Mouse (Mus musculus) spleen, postnatal 36 days (tissue): Measurements from ENCODE around the gene Gpr83.
A peak's percentile ranks its signal among the peaks of the same experiment; 100 is the strongest.

ENCODE experiments used
- DNase-seq, 2 experiments: peaks; one replicate each; pipeline ENCODE4 v3.0.0; 2022; ENCODE audit warnings: low spot score in 2 of 2, mixed read lengths in 1 of 2

Gene Gpr83

DNA sequence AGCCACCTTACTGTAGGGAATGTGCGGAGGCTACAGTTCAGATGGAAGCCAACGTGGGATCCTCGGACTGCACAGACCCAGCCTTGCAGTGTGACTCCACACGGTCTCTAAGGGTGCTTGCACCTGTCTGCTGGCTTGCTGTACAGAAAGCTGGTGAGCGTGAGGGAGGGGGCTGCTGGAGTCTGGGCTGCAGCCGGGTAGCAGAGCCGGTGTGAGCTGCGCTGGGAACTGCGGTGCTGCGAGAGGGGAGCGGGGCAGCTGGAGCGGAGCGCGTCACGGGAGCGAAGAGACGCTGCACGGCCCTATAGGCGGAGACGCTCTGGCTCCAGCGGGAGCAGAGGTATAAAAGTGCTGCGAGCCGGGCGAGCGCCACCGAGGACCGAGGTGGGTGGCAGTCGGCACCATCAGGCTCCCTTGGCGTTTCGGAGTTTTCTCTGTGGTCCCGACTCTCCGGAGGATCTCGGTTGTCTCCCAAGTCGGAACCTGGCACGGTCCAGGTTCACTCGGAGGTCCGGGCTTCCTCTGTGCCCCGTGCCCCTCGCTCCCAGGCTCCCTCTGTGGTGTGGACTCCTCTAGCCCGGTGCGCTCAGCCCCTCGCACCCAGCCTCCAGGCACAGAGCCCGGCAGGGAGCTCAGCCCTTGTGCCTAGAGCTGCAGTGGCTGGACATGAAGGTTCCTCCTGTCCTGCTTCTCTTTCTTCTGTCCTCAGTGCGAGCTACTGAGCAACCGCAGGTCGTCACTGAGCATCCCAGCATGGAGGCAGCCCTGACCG, at the start of gene Gpr83:
Gpr83 (plus strand) TSS at position 343 of the 772 bp plus-strand sequence.
- no peak for DNase-seq

DNA sequence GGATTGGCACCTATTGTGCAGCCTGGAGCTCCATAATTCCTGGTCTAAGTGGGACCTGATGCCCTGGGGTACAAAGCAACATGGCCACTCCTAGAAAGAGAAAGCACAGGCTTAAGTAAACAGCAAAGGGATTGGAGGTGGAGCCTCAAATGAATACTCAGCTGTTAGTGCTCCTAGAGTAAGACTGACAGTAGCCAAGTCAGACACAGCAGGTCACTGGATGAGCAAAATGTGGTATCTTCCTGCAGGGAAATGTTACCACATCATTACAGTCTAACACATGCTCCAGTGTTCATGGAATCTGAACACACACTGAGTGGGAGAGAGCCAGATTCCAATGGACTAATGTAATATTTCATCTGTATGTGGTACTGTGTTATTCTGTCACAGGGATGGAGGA, 38.6 kb upstream of the Gpr83 start:
- no peak for DNase-seq

DNA sequence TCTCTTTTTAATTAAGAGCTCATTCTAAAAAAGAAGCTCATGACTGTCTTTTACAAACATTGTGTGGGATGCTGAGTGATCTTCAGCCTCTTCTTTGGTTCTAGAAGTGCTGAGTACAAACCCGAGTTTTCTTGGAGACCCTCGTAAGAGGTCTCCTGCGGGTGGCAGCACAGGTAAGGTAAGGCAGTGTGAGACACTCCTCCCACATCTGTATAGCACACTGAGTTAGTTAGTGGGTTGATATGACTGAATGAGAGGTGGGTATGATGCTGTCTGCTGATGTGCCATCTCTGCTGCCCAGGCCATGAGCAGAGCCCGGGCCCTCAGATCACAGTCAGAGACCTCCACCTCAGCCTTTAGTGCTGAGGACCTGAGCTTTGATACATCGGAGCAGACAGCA, 35.2 kb upstream of the Gpr83 start:
- DNase-seq = no peak

DNA sequence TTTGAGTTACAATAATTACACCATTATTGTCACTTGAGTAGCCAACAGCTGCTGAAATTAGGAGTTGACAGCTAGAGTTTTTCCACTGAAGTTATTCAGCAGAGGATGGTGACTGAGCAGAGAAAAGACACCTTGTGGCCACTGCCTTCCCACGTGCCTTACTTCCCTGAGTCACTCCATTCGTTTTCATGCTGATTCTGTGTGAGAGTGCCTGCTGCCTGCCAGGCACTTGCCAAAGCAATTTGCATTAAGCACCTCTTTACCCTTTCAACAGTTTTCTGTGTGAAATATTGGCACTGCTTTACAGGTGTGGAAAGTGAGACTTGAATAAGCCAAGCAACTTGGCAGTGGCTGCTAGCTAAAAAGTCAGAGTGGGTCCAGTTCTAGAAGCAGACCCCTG, 32.1 kb upstream of the Gpr83 start:
- no peak for DNase-seq

DNA sequence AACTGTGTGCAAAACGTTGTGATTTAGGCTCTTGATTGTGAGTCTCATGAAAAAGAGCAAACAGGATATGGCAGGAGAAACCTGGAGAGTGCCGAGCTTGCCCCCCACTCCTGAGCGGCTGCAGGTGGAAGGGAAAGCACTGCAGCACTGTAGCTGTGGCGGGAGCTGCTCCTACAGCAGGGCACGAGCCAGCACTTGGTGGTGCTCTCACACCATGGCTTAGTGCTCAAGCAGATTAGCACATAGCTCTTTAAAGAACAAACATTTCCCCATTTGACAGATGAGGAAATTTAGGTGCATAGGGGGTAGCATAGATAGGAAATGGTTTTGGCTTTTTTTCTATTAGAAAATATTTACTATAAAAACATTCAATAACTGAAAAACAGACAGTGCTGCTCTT, 28.0 kb upstream of the Gpr83 start:
- DNase-seq = no peak

DNA sequence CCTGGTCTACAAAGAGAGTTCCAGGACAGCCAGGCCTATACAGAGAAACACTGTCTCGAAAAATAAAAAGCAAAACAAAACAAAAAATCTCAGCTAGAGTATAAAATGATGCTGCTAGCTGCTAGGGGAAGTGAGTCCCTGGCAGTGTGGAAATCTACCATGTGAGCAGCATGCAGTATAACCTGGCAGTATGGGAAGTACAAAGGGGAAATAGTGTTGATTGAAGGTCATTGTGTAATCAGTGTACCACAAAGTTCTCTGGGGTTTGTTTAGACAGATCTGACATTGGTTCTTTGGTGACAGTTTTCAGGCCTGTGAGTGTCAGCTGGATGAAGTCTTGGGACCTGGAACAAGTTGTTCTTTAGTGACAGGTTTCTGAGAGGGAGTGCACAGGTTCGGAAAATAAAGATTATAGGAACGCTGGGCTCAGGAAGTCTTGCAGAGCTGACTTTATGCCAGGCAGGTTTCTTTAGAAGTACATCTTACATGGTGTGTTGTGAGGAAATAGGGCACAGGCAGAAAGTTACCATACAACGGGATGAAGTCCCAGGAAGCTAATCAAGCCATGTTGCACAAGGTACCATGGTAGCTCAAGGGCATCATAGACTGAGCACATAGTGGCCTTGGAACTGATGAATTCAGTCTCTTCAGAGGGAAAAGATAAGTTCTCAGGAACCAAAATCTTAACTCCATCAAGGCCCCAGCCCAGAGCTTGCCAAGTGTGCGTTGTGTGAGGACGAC, 24.5 kb upstream of the Gpr83 start:
- peak in 1 of 2 experiments; percentile 4 for DNase-seq

DNA sequence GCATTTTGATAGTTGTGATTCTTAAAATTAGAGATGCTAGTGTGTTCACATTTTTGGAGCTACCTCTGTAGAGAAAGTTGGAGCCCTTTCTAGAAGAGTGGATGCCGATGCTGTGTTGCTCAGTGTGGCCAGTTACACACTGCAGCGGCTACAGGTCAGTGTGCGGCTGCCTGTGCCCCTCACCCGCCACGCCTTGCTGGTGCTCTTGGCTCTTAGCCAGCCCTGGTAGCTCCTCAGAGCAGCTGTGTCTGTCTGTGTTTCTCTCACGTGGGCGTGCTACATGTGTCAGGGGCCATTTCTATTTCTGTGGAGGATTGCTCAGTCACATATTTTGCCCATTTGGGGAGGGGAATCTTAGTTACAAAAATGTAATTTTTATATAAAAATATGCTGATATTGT, 20.5 kb upstream of the Gpr83 start:
- peak; percentile 18 to 19 for DNase-seq

DNA sequence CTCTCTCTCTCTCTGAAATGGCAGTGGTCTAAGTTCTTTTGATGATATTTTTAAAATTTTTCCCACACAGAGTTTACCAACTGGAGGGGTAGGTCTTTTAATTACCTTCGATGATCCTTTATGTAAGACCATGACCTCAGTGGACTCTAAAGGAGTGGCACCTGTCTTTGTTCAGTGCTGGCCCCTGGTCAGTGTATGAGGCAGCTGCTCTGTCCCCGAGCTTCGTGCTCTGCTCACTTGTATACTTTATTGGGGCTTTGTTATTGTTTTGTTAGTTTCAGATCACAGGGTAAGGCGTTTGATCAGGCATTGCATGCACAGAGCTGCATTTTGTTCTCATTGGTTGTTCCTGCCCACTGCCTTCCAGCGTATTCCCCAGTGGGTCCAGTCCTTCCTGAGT, 20.0 kb upstream of the Gpr83 start:
- DNase-seq = no peak

DNA sequence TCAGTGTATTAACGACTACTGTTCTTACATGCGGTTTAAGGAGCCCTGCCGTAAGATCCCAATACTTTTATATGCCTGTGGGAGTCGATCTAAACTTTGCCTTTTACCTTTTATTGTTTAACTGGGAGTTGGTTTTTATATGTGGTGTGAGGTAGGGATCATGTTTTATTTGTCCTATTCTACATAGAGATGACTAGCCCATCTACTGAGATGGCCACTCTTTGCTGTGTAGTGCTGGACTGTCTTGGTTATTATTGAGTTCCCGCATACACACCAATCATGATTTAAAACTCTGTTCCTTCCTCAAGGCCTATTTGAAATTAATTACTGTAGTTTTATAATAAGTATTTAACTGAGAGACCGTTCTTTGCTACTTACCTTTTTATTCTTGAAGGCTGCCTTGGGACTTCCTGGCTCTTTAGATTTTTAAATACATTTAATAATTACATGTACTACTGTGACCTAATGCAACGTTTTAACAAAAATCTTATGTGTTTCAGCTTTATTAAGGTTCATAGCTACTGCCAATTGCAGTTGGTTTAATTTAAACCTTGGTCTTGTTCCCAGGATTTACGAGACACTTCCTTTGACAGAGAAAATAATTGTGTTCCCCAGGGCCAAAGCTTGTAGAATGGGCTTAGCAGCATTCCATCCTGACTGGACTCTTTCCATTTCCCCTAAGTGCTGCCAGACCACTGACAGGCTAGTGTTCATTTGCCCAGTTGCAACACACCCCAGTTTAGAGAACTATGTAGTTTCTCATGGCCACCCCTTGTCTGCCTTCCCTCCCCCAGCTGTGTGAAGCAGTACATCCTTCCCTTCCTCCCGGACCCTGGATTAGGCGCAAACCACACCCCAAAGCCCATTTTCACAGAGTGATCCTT, 17.9 kb upstream of the Gpr83 start:
- peak in 1 of 2 experiments; percentile 9 for DNase-seq

DNA sequence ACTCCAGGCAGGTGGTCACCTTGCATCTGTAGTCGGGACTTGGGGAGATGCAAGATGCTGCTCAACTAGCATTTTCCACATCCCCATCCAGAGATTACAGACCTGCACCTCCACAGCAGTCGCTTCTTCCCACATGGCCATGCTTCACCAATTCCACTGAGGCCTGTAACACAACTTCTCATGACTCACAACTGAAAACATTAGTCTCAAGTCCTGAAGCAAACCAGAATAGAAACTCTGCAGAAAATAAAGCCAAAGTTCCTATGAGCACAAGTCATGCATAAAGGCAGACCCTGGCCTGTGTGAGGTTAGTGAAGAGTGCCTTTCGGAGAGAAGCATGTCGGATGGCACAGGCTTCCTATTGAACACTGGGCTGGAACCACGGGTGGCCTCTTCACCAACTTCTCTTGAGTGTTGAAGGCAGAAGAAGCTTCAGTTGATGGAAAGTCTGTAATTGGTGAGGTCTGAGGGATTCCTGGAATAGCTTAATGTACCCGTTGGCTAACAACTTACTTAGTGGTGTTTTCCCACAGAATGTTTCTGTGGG, 16.6 kb upstream of the Gpr83 start:
- no peak for DNase-seq

DNA sequence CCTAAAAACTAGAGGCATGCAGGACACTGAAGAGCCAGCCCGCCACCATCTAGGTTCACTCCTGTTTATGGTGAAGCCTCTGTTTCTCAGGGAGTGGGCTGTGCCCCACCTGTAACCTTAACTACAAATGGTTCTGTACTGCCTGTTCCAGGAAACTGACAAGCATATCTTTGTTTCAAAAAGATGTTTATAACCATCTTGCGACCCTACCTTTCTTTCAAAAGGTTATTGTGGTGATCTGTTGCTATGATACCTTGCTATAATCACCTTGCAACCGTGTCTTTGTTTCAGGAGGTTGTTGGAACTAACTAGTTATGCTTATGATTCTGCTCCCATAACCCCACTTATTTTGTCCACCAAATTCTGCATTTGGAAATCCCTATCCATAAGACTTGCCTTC, 16.1 kb upstream of the Gpr83 start:
- no peak for DNase-seq

DNA sequence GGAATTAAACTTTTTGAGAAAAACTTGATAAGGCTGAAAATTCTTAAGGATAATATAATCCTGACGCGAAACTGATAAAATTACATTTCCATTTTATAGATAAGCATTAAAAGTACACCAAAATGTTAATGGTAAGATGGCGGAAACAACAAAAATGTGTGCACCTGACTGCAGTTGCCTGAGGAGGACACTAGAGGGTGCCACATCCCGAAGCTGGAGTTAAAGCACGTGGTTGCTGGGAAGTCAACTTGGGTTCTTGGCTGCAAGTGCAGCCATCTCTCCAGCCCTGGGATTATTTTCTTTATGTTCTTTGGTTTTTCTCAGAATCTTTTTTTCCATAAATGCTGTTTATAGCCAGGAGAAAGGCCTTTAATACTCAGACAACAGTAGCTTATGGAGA, 13.6 kb upstream of the Gpr83 start:
- DNase-seq = no peak

DNA sequence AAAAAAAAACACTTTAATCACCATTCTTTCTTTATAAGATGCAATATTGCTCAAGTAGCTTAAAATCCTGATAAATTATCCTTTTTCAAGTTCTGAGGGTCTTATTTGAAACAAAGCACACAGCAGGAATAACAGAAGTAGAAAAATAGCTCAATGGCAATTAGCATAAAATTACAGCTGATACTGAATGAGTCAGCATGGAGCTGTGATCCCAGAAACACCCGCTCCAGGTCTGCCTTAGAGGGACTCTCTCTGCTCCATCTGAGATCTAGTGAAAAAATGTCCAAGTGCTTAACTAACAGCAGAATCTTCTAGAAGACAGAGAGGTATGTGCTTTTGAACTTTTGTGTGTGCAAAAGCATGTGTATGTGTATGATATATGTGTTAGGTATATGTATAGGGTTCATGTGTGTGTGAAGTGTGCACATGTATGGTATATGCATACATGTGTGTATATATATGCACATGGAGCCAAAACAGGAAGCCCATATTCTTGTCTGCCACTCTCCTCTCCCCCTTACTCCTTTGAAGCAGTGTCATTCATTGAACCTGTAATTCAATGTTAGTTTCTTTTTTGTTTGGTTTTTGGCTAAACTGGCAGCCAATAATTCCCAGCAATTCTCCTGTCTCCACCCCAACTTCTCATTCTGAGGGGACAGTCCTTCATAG, 11.6 kb upstream of the Gpr83 start:
- DNase-seq = no peak

DNA sequence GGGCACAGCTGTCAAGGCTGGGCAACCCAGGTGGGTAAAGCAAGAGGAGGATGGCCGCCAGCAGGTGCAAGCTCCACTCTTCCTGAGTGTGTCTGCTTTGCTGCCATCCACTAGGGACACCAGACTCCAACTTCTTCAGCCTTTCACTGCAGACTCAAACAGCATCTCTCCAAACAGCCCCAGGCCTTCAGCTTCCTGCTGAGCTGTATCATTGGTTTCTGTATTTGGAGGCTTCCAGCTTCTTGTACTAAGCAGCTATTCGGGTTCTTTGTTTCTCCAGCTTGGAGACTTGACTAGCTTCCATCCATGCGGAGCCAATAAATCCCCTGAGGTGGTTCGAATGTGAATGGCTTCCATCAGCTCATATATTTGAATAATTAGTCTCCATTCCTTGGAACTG, 5.4 kb upstream of the Gpr83 start:
- DNase-seq = no peak

DNA sequence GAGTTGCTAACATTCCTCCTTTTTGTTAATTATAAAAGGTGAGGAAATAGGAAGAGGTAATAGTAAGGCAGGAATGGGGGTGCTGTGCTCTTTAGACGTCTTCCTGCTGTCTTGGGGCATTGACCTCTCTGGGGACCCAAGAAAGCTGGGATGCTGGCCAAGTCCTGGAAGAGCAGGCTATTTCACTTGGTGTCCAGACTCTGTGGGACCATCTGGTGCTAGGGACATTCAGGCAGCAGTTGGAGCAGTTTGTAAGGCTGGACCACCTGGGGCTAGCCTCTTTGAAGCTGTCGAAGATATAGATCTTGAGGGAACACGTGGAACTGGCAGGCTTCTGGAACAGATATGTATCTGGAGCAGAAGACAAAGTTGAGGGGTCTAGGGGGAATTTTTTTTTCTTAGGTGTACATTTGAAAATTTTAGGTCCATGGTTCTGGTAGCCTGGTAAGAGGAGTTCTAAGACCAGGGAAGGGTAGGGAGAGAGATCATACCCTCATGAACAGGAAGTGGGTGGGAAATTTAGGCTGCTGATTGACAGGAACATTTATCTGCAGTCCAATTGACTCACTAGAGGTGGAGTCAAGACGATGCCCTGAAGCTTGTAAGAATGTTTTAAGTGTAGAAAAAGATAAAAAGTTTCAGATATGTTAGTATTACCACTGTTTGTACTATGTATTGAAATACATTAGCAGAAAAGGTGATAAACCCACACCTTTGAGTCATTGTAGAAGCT, 2.9 kb upstream of the Gpr83 start:
- DNase-seq = no peak

DNA sequence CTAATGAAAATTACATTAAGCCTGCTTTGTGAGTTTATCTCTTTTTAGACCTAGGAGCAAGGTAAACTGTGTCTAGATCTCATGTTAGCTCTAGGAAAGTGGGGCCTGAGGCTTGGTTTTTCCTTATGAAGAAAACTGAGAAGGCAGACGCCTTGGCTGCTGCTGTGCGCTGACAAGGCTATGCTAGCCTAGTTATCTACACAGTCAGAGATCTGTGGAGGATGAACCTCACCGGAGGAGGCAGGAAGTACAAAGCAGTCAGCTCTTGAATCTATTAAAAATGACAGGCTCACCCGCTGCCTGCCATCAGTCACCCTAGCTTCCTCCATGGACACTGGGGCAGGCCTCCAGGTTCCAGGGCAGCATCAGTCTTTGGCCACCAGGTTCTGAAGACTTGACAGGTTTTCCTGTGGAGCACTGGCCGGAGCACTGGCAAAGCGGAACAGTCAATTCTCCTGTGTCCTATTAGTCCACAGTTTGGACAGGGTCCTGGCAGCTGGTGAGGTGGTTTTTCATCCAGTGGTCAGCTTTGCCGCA, 1.8 kb upstream of the Gpr83 start:
- no peak for DNase-seq

DNA sequence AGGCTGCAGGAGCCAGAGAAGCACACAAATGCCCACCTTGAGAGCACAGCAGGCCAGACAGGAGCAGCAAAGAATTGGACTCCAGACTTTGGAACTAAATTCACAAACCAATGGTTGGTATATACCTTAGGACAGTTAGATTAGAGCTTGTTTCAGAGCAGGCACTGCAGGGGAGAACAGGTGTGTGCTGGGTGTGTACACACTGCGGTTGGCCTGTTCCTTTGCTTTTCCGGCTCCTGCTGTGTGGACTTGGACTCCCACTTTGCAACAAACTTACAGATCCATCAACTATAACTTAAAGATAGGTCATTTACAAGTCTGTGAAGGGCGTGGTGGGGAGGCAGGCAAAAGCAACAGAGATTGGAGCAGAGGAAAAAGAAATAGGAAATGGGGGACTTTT, 1.2 kb upstream of the Gpr83 start:
- DNase-seq = no peak

DNA sequence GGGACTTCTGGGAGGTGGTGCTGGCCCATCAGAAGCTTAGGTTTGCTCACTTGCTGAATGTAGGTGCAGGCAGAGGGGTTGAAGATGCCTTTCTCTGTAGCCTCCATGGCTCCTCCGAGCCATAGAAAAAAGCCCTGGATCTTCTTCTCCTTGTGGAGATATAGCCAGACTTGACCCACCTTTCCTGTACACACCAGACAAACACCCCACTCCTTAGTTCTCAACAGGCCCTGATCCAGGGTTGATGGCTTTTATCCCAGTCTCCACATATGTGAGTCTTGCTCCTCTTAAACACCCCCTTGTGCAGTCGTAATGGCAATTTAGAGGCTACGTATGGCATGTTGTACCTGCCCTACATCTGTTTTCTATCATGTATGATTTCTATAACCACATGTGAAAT, 3.1 kb downstream of the Gpr83 start:
- DNase-seq = no peak

DNA sequence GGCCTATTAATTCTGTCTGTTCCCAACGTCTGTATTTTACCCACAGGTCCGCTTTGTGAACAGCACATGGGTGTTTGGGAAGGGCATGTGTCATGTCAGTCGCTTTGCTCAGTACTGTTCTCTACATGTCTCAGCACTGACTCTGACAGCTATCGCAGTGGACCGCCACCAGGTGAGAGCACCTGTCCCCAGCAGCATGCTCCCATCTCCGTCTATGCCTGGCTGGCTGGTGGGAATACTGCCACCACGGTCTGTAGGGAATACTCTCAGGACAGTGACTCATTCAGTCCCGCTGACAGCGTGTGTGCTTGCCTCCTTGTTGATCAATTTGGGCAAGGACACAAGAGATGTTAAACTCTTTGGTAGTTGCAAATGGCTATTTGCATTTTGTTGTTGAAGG, 4.7 kb downstream of the Gpr83 start:
- no peak for DNase-seq

DNA sequence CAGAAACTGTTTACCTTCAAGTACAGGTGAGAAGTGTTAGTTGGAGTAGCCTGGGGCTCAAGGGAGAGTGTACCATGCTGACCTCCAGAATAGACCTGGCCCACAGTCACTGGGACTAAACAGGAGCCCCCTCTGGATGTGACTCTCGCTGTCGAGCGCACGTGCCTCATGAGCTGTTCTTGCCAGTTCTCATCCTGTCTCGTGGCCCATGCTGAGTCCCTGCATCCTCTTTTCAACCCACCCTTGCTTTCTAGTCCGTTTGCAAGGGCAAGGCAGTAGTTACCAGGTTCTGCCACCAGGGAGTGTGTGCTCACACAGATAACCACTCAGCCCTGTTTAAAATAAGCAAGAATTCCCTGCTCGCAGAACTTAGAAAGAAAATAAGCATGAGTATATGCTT, 6.9 kb downstream of the Gpr83 start:
- peak; percentile 43 to 57 for DNase-seq

DNA sequence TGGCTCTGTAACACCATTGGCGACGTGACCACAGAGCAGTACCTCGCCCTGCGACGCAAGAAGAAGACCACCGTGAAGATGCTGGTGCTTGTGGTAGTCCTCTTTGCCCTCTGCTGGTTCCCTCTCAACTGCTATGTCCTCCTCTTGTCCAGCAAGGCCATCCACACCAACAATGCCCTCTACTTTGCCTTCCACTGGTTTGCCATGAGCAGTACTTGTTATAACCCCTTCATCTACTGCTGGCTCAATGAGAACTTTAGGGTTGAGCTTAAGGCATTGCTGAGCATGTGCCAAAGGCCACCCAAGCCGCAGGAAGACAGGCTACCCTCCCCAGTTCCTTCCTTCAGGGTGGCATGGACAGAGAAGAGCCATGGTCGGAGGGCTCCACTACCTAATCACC, 8.3 kb downstream of the Gpr83 start:
- no peak for DNase-seq
